Mouse (Mus musculus) small intestine, adult 2 months (tissue): ENCODE data around the gene Znfx1. TPM values are rescaled to one million over a fixed set of nuclear protein-coding genes. Genes with fewer than 3 reads are reported as not detected.

ENCODE experiments used
- H3K27ac ChIP-seq: fragments of 200-500 bp; 2 replicates; pipeline ENCODE4 v1.5.1; 2012; ENCODE audit warnings: low read depth, low read length, control low read depth, inconsistent platforms; ENCODE audit not compliant: insufficient read depth
- H3K27me3 ChIP-seq: fragments of 200-500 bp; 2 replicates; pipeline ENCODE4 v1.6.1; 2012; ENCODE audit warnings: mild to moderate bottlenecking, moderate library complexity, low read length, inconsistent platforms; ENCODE audit not compliant: control insufficient read depth, insufficient read depth
- H3K36me3 ChIP-seq: fragments of 200-500 bp; 2 replicates; pipeline ENCODE4 v1.6.1; 2012; ENCODE audit warnings: mild to moderate bottlenecking, low read length, control low read depth, inconsistent platforms; ENCODE audit not compliant: control insufficient read depth, insufficient read depth
- H3K4me1 ChIP-seq: fragments of 200-500 bp; 2 replicates; pipeline ENCODE4 v1.6.1; 2012; ENCODE audit warnings: low read length, inconsistent platforms, mixed read lengths; ENCODE audit not compliant: control insufficient read depth, insufficient read depth, insufficient read length
- H3K4me3 ChIP-seq: fragments of 200-500 bp; 2 replicates; pipeline ENCODE4 v1.5.1; 2012; ENCODE audit warnings: low read depth, mild to moderate bottlenecking, control low read depth, inconsistent platforms, low read length, moderate library complexity
- CTCF ChIP-seq: fragments of 200-500 bp; IDR thresholded peaks from 2 replicates; pipeline ENCODE4 v1.5.1; 2012; ENCODE audit warnings: low read depth, mild to moderate bottlenecking, control low read depth, inconsistent platforms, low read length, moderate library complexity, mixed read lengths; ENCODE audit not compliant: insufficient replicate concordance, insufficient read length; ENCODE audit errors: extremely low read depth
- POLR2A ChIP-seq: fragments of 200-500 bp; IDR thresholded peaks from 2 replicates; pipeline ENCODE4 v1.6.1; 2012; ENCODE audit warnings: low read depth, mild to moderate bottlenecking, control low read depth, inconsistent platforms, low read length, moderate library complexity
- WGBS: fragments of 180-500 bp; shearing (Covaris S2); methylation state at CpG from one replicate; pipeline ENCODE4 v1.1.7; 2018; 5-methylcytosine and 5-hydroxymethylcytosine counted together
- polyA plus RNA-seq: library from polyadenylated mRNA; depleted of rRNA; stranded (reverse); fragments of >200 nt; gene quantifications from 2 replicates; pipeline ENCODE4 v1.2.3, GENCODE M21; 2012

Gene Znfx1
- polyA plus RNA-seq, 1 experiment: 56.0 TPM

DNA sequence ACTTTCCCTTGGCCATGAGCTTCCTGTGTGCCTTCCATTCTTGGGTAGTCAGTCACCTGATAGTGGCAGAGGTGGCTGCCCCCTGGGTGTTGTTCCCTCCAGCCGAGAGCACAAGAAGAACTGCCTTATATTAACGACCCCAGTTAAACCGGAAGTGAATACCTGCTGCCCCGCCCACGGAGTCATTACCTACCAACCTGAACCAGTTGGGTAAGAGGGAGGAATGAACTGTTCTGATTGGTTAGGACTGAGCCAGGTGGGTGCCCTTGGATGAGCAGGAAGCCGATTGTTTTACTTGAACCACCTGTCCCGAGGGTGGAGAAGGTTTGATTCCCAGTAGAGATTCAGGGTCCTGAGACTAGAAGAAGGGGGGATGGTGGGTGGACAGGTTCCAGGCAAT is 15.7 kb upstream of the Znfx1 start:
- WGBS: 20% methylated on average over 7 of the region's 7 CpGs

GRCm38 (mm10) chr2:167077199-167077962 is 14.6 kb upstream of the Znfx1 start:
- WGBS: 81% methylated on average over 11 of the region's 11 CpGs
- H3K27me3 ChIP-seq: no peaks in the 10 kb centered on the region

More for the DNA sequence above, 15.7 kb upstream of the Znfx1 start:
- no peaks in the 10 kb centered on the region for H3K27me3 ChIP-seq
- peaks cover 15% of the 10 kb centered on the region for H3K4me1 ChIP-seq
- no peak overlapping the region for H3K27ac ChIP-seq
- no peak for TF ChIP-seq POLR2A
- no peaks in the 10 kb centered on the region for H3K36me3 ChIP-seq
- peak overlapping the region; percentile 14; the same call in 1 of the 2 replicates for H3K4me3 ChIP-seq

GRCm38 (mm10) chr2:167076759-167077158 is 13.9 kb upstream of the Znfx1 start:
- WGBS: 80% methylated on average over 2 of the region's 2 CpGs
- Histone ChIP-seq H3K27me3 (no peaks in the 10 kb centered on the region), H3K27ac (no peak overlapping the region), H3K36me3 (no peaks in the 10 kb centered on the region), H3K4me3 (no peak overlapping the region), H3K4me1 (peaks cover 14% of the 10 kb centered on the region)
- TF ChIP-seq POLR2A: no peak
- TF ChIP-seq CTCF: no peak

More at GRCm38 (mm10) chr2:167077199-167077962, 14.6 kb upstream of the Znfx1 start:
- Histone ChIP-seq H3K4me3 (no peak overlapping the region), H3K4me1 (peaks cover 15% of the 10 kb centered on the region), H3K27ac (no peak overlapping the region), H3K36me3 (no peaks in the 10 kb centered on the region)
- no peak for TF ChIP-seq POLR2A
- no peak for TF ChIP-seq CTCF

DNA sequence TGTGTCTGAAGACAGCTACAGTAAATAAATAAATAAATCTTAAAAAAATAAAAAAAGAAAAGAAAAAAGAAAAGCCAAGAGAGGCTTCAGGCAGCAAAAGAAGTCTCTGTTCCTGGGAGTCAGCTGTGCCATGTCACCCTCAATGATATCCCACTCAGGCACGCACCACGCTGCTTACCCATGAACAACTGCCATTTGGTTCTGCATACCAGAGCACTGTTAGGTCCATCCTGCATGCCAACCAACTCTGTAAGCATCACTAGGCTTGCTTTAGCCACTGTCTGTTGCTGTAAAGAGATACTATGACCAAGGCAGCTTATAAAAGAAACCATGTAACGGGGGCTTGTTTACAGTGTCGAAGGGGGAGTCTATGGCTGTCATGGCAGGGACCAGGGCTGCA is 13.5 kb upstream of the Znfx1 start:
- Histone ChIP-seq H3K36me3 (no peaks in the 10 kb centered on the region), H3K27ac (no peak overlapping the region), H3K4me3 (no peak overlapping the region), H3K27me3 (no peaks in the 10 kb centered on the region), H3K4me1 (peaks cover 11% of the 10 kb centered on the region)
- TF ChIP-seq CTCF: no peak
- TF ChIP-seq POLR2A: no peak
- WGBS: 97% methylated on average over 4 of the region's 4 CpGs

DNA sequence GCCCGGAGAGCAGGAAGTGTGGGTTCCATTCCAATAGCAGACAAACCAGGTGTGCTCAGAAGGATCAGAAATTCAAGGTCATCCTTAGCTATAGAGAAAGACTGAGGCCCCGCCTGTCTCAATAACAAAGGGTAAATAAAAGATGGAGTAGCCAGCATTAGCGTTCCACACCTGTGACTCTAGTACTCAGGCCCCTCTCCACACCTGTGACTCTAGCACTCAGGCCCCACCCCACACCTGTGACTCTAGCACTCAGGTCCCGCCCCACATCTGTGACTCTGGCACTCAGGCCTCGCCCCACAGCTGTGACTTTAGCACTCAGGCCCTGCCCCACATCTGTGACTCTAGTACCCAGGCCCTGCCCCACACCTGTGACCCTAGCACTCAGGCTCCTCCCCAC is 11.8 kb upstream of the Znfx1 start:
- no peaks in the 10 kb centered on the region for H3K36me3 ChIP-seq
- no peaks in the 10 kb centered on the region for H3K27me3 ChIP-seq
- H3K4me1 ChIP-seq: peaks cover 18% of the 10 kb centered on the region
- 77% methylated on average over 5 of the region's 5 CpGs for WGBS
- TF ChIP-seq POLR2A (no peak), CTCF (no peak)
- no peak overlapping the region for H3K4me3 ChIP-seq
- H3K27ac ChIP-seq: no peak overlapping the region

- Histone ChIP-seq H3K27ac (no peak overlapping the region), H3K36me3 (no peaks in the 10 kb centered on the region), H3K27me3 (no peaks in the 10 kb centered on the region), H3K4me3 (peak overlapping the region; percentile 54), H3K4me1 (peaks cover 25% of the 10 kb centered on the region)
- TF ChIP-seq POLR2A (no peak; the same call in 1 of the 2 replicates), CTCF (peak; percentile 100)
- 5% methylated on average over 22 of the region's 22 CpGs for WGBS
Measured at GRCm38 (mm10) chr2:167071641-167072601, 9.1 kb upstream of the Znfx1 start.

DNA sequence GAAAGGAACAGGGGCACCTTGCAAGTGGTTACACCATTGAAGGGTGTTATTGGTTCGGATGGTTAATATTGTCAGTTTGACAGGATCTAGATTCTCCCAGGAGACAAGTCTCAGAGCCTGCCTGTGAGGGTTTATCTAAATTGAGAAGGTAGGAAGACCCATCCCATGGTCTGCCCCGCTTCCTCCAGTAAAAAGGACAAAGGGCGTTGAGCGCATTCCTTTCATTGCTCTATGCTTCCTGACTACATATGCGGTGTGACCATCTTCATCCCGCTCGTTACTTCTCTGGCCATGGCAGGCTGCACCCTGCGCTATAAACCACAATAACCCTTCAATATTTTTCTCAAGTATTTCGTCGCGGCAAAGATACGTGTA is 8.4 kb upstream of the Znfx1 start:
- no peak overlapping the region for H3K27ac ChIP-seq
- H3K4me3 ChIP-seq: peak overlapping the region; percentile 54
- TF ChIP-seq POLR2A (no peak), CTCF (no peak)
- H3K36me3 ChIP-seq: no peaks in the 10 kb centered on the region
- no peaks in the 10 kb centered on the region for H3K27me3 ChIP-seq
- 15% methylated on average over 12 of the region's 12 CpGs for WGBS
- peaks cover 25% of the 10 kb centered on the region for H3K4me1 ChIP-seq
